Mouse (Mus musculus) cerebellum, adult 2 months (tissue): ENCODE data around the gene Ccdc40. TPM values are rescaled to one million over a fixed set of nuclear protein-coding genes. Genes with fewer than 3 reads are reported as not detected.

Experiments
- DNase-seq, 2 experiments: peaks; one replicate each; pipeline ENCODE4 v3.0.0; 2021
- H3K27ac ChIP-seq: fragments of 200-500 bp; 2 replicates; pipeline ENCODE4 v1.5.1; 2012; ENCODE audit warnings: low read length, control low read depth, inconsistent platforms; ENCODE audit not compliant: insufficient read depth
- H3K27me3 ChIP-seq: fragments of 200-500 bp; 2 replicates; pipeline ENCODE4 v1.6.1; 2012; ENCODE audit warnings: inconsistent platforms, mild to moderate bottlenecking, low read length, moderate library complexity; ENCODE audit not compliant: control insufficient read depth, insufficient read depth
- H3K4me1 ChIP-seq: fragments of 200-500 bp; 2 replicates; pipeline ENCODE4 v1.6.1; 2011; ENCODE audit warnings: low read length; ENCODE audit not compliant: control insufficient read depth, insufficient read depth
- H3K4me3 ChIP-seq: fragments of 200-500 bp; replicated peaks from 2 replicates; pipeline ENCODE3; 2011; ENCODE audit warnings: mild to moderate bottlenecking, low read depth, low read length, control low read depth; ENCODE audit not compliant: insufficient read depth
- CTCF ChIP-seq: fragments of 200-500 bp; IDR thresholded peaks from 2 replicates; pipeline ENCODE4 v1.5.1; 2011; ENCODE audit warnings: low read depth, mild to moderate bottlenecking, control low read depth, low read length, moderate library complexity, borderline replicate concordance; ENCODE audit not compliant: insufficient read depth
- POLR2A ChIP-seq: fragments of 200-500 bp; IDR thresholded peaks from 2 replicates; pipeline ENCODE4 v1.6.1; 2011; ENCODE audit warnings: low read length, control low read depth, borderline replicate concordance; ENCODE audit not compliant: insufficient read depth
- WGBS: fragments of 180-500 bp; shearing (Covaris S2); methylation state at CpG from one replicate; pipeline ENCODE4 v1.1.7; 2018; 5-methylcytosine and 5-hydroxymethylcytosine counted together
- polyA plus RNA-seq: library from polyadenylated mRNA; depleted of rRNA; stranded (reverse); fragments of >200 nt; gene quantifications from 2 replicates; pipeline ENCODE4 v1.2.3, GENCODE M21; 2012

Ccdc40 gene
- polyA plus RNA-seq, 1 experiment, result 2.4 TPM

- Histone ChIP-seq H3K27ac (peak overlapping the region; percentile 44), H3K27me3 (no peaks in the 10 kb centered on the region), H3K4me1 (peaks cover 66% of the 10 kb centered on the region), H3K4me3 (peak overlapping the region; percentile 32)
- no peak for TF ChIP-seq POLR2A
- no peak for TF ChIP-seq CTCF
- WGBS, result 8% methylated on average over 17 of the region's 17 CpGs
- DNase-seq, result peak; percentile 93 to 94
Measured at GRCm38 (mm10) chr11:119219816-119220465, 8.4 kb upstream of the Ccdc40 start.

- TF ChIP-seq POLR2A (no peak), CTCF (no peak)
- H3K27me3 ChIP-seq, result no peaks in the 10 kb centered on the region
- H3K4me3 ChIP-seq, result no peak overlapping the region
- H3K4me1 ChIP-seq, result peaks cover 60% of the 10 kb centered on the region
- no peak overlapping the region for H3K27ac ChIP-seq
- 52% methylated on average over 10 of the region's 11 CpGs for WGBS
- DNase-seq, result no peak
Measured at GRCm38 (mm10) chr11:119221812-119222510, 6.4 kb upstream of the Ccdc40 start.

GRCm38 (mm10) chr11:119223124-119223890 lies 5.1 kb upstream of the Ccdc40 start:
- Histone ChIP-seq H3K4me1 (peaks cover 50% of the 10 kb centered on the region), H3K4me3 (no peak overlapping the region), H3K27ac (no peak overlapping the region), H3K27me3 (no peaks in the 10 kb centered on the region)
- DNase-seq, result peak; percentile 54 to 57
- TF ChIP-seq POLR2A, result no peak
- TF ChIP-seq CTCF, result no peak
- WGBS, result 51% methylated on average over 20 of the region's 20 CpGs

- Histone ChIP-seq H3K4me1 (peaks cover 44% of the 10 kb centered on the region), H3K4me3 (no peak overlapping the region), H3K27ac (no peak overlapping the region), H3K27me3 (no peaks in the 10 kb centered on the region)
- WGBS, result 93% methylated on average over 6 of the region's 6 CpGs
- TF ChIP-seq POLR2A (no peak), CTCF (no peak)
- DNase-seq, result no peak
Measured at GRCm38 (mm10) chr11:119224926-119225325, 3.4 kb upstream of the Ccdc40 start.

GRCm38 (mm10) chr11:119225634-119226033 lies 2.7 kb upstream of the Ccdc40 start:
- peaks cover 37% of the 10 kb centered on the region for H3K4me1 ChIP-seq
- H3K27ac ChIP-seq, result no peak overlapping the region
- no peak for TF ChIP-seq POLR2A
- TF ChIP-seq CTCF, result no peak
- no peak overlapping the region for H3K4me3 ChIP-seq
- DNase-seq, result no peak
- no peaks in the 10 kb centered on the region for H3K27me3 ChIP-seq
- 66% methylated on average over 9 of the region's 9 CpGs for WGBS

GRCm38 (mm10) chr11:119227591-119227990 lies 781 bp upstream of the Ccdc40 start:
- DNase-seq, result no peak
- peaks cover 26% of the 10 kb centered on the region for H3K4me1 ChIP-seq
- no peak for TF ChIP-seq POLR2A
- no peak for TF ChIP-seq CTCF
- H3K27me3 ChIP-seq, result no peaks in the 10 kb centered on the region
- H3K27ac ChIP-seq, result peak overlapping the region; percentile 53
- WGBS, result under 1% methylated on average over 12 of the region's 12 CpGs
- peak overlapping the region; percentile 74 for H3K4me3 ChIP-seq

GRCm38 (mm10) chr11:119228846-119229626 lies 664 bp downstream of the Ccdc40 start:
- peak overlapping the region; percentile 74 for H3K4me3 ChIP-seq

More at GRCm38 (mm10) chr11:119228846-119229626, 664 bp downstream of the Ccdc40 start:
- TF ChIP-seq CTCF (no peak), POLR2A (no peak)
- DNase-seq, result peak in 1 of 2 experiments; percentile 53
- Histone ChIP-seq H3K27me3 (no peaks in the 10 kb centered on the region), H3K4me1 (peaks cover 15% of the 10 kb centered on the region), H3K27ac (no peak overlapping the region)
- WGBS, result 1% methylated on average over 34 of the region's 34 CpGs
